Mouse (Mus musculus) spleen, adult 2 months (tissue): Measurements from ENCODE around the gene Dusp10.

ENCODE experiments used
- CTCF ChIP-seq: fragments of 200-500 bp; IDR thresholded peaks from 2 replicates; pipeline ENCODE4 v1.5.1; 2011; ENCODE audit warnings: mild to moderate bottlenecking, inconsistent platforms; ENCODE audit not compliant: insufficient read depth, insufficient read length, insufficient replicate concordance; ENCODE audit errors: extremely low read depth
- POLR2A ChIP-seq: fragments of 200-500 bp; IDR thresholded peaks from 2 replicates; pipeline ENCODE4 v1.6.1; 2011; ENCODE audit warnings: low read depth, low read length, inconsistent platforms

- TF ChIP-seq POLR2A (no peak), CTCF (no peak)
Measured at GRCm38 (mm10) chr1:184042745-184043144, 29.6 kb downstream of the Dusp10 start.
